Mouse (Mus musculus) liver, embryonic 14.5 days (tissue): ENCODE results near the gene Cox4i2.

Experiments
- CTCF ChIP-seq: IDR thresholded peaks from 2 replicates; pipeline ENCODE4 v1.5.1; 2016; ENCODE audit warnings: antibody characterized with exemption, low read depth, control low read depth
- EP300 ChIP-seq: IDR thresholded peaks from 2 replicates; pipeline ENCODE4 v1.6.1; 2016; ENCODE audit warnings: antibody characterized with exemption, low read depth

DNA sequence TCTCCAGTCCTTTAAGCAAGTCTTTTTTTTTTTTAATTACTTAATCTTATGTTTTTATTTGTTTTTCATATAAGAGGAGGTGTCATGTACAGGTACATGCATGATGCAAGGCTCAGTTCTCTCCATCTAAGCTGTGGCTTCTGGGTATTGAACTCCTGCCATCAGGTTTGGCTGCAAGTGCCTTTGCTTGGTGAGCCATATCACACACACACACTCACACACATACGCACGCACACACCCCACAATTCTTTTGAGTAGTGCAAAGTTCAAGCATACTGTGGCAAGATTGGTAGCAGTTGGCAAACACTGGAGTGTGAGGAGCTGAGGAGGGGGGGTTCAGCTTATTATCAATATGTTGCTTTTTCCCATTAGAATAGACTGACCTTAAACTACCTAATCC is 20.8 kb upstream of the Cox4i2 start:
- no peak for TF ChIP-seq EP300
- no peak for TF ChIP-seq CTCF
